Mouse (Mus musculus): ENCODE measurements around the gene Fbxw20. TPM values are rescaled to one million over a fixed set of nuclear protein-coding genes. Genes with fewer than 3 reads are reported as not detected.
A peak's percentile ranks its signal among the peaks of the same experiment; 100 is the strongest.
"Not testable (repeated sequence)": the region's sequence is repeated elsewhere in the genome, so short reads cannot be mapped to it uniquely, and the experiment has no call there.

Fbxw20 gene
- not detected in 2 replicates for total RNA-seq (2021)
- long read RNA-seq, experiment 1 = 0 reads
- long read RNA-seq, experiment 2 = 0 reads

DNA sequence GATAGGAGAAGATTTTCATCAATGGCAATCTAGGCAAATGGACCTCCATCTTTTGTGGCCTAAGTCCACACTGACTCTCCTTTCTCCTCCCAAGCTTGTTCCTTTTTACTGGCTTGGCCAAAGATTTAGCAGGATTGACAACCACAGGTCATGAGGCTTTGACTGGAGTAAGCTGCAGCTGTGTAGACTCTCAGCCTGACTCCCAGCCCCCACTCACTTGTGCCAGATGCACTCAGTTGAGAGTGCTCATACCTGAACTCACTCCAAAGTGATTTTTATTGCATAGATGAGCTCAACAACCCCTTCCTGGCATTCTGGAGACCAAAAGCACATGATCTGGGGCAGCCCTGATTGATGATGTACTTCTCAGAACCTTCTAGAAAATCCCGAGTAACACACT lies at the start of gene Fbxw20:
Gene Fbxw20 (minus strand): TSS at position 101 of the 400 bp plus-strand sequence.
- DNase-seq = no peak

- DNase-seq = no peak
Measured at GRCm38 (mm10) chr9:109263041-109263440, 28.5 kb upstream of the Fbxw20 start.

GRCm38 (mm10) chr9:109218449-109218848 lies 16.1 kb downstream of the Fbxw20 start:
- peak; percentile 8 for DNase-seq

GRCm38 (mm10) chr9:109201347-109201746 lies 33.2 kb downstream of the Fbxw20 start:
- not testable (repeated sequence) for DNase-seq

- DNase-seq = no peak
Measured at GRCm38 (mm10) chr9:109200349-109200748, 34.2 kb downstream of the Fbxw20 start.

GRCm38 (mm10) chr9:109199353-109199752 lies 35.2 kb downstream of the Fbxw20 start:
- DNase-seq = no peak

GRCm38 (mm10) chr9:109195875-109196274 lies 38.7 kb downstream of the Fbxw20 start, which contains the start of gene Fbxw13:
TSS of gene Fbxw13 (minus strand) at chr9:109195975.
- not testable (repeated sequence) for DNase-seq

DNA sequence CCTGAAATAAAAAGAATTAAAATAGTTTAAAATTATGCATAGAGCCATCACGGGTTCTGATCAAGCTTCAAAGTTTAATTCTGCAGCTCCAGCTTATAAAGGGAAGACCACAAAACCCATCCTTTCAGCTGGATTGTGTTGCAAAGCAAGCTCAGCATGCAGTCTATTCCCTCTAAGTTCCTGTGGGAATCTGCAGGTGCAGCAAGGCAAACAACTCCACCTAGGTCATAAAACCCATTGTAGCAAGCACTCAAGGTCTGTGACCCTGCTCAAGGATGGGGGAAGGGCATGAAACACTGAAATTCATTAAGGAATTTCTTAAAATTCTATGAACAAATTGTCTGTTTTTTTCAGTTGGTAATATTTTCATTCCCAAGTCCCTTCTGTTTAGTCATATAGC lies 57.3 kb downstream of the Fbxw20 start:
- no peak for DNase-seq

GRCm38 (mm10) chr9:109176301-109176700 lies 58.3 kb downstream of the Fbxw20 start:
- no peak for DNase-seq

Other genes starting within 250 kb of the Fbxw20 start
- 0.53 and 0.89 TPM in 2 replicates for gene Ucn2, start 248.7 kb downstream of the Fbxw20 start, total RNA-seq (2021)
- 5.0 and 5.7 TPM in 2 replicates for gene Pfkfb4, start 243.0 kb downstream of the Fbxw20 start, total RNA-seq (2021)
- gene Shisa5, start 196.2 kb downstream of the Fbxw20 start, total RNA-seq (2021) = 95.6 and 167 TPM in 2 replicates
- gene Trex1, start 175.0 kb downstream of the Fbxw20 start, total RNA-seq (2021) = 13.7 and 13.8 TPM in 2 replicates
- gene Atrip, start 160.6 kb downstream of the Fbxw20 start, total RNA-seq (2021) = 14.6 and 16.0 TPM in 2 replicates
- gene Ccdc51, start 152.3 kb downstream of the Fbxw20 start, total RNA-seq (2021) = 15.7 and 17.2 TPM in 2 replicates
- 326 and 340 TPM in 2 replicates for gene Tma7, start 152.2 kb downstream of the Fbxw20 start, total RNA-seq (2021)
- gene Plxnb1, start 139.4 kb downstream of the Fbxw20 start, total RNA-seq (2021) = 63.8 and 67.0 TPM in 2 replicates
- gene Fbxw21, start 72.7 kb downstream of the Fbxw20 start, total RNA-seq (2021) = not detected in 2 replicates
- not detected in 2 replicates for gene Fbxw13, start 38.8 kb downstream of the Fbxw20 start, total RNA-seq (2021)
- gene Fbxw14, start 52.9 kb upstream of the Fbxw20 start, total RNA-seq (2021) = not detected in 2 replicates
- not detected in 2 replicates for gene Fbxw28, start 104.9 kb upstream of the Fbxw20 start, total RNA-seq (2021)
- not detected in 2 replicates for gene Fbxw22, start 169.5 kb upstream of the Fbxw20 start, total RNA-seq (2021)
- not detected in 2 replicates for gene Fbxw16, start 214.4 kb upstream of the Fbxw20 start, total RNA-seq (2021)